Mouse (Mus musculus) lung, embryonic 15.5 days (tissue): ENCODE data around the gene Nup153. TPM values are rescaled to one million over a fixed set of nuclear protein-coding genes. Genes with fewer than 3 reads are reported as not detected.

ENCODE experiments used
- ATAC-seq: fragments of 200-750 bp; cut with Nextera tagmentation; 2 replicates; pipeline ENCODE4 v1.8.0; 2017; ENCODE audit warnings: moderate number of reproducible peaks, borderline replicate concordance; ENCODE audit not compliant: low FRiP score, low TSS enrichment; ENCODE audit errors: extremely low read depth
- H3K27ac ChIP-seq: fragments of 300-500 bp; sonication (generic); 2 replicates; pipeline ENCODE4 v1.5.1; 2015; ENCODE audit warnings: moderate library complexity, mild to moderate bottlenecking, inconsistent platforms
- H3K27me3 ChIP-seq: fragments of 300-500 bp; sonication (generic); 2 replicates; pipeline ENCODE4 v1.6.1; 2015; ENCODE audit warnings: inconsistent platforms
- H3K36me3 ChIP-seq: fragments of 300-500 bp; sonication (generic); 2 replicates; pipeline ENCODE4 v1.6.1; 2015; ENCODE audit warnings: inconsistent platforms
- H3K4me1 ChIP-seq: fragments of 300-500 bp; sonication (generic); 2 replicates; pipeline ENCODE4 v1.6.1; 2015; ENCODE audit warnings: inconsistent platforms
- H3K4me2 ChIP-seq: fragments of 300-500 bp; sonication (generic); 2 replicates; pipeline ENCODE4 v1.6.1; 2015; ENCODE audit warnings: inconsistent platforms, mild to moderate bottlenecking, moderate library complexity
- H3K4me3 ChIP-seq: fragments of 300-500 bp; sonication (generic); 2 replicates; pipeline ENCODE4 v1.5.1; 2015; ENCODE audit warnings: mild to moderate bottlenecking, inconsistent platforms
- H3K9ac ChIP-seq: fragments of 300-500 bp; sonication (generic); 2 replicates; pipeline ENCODE4 v1.6.1; 2015; ENCODE audit warnings: inconsistent platforms
- H3K9me3 ChIP-seq: fragments of 300-500 bp; sonication (generic); 2 replicates; pipeline ENCODE4 v1.6.1; 2016; ENCODE audit warnings: inconsistent platforms
- WGBS: fragments of 180-500 bp; shearing (Covaris S2); methylation state at CpG from one replicate; pipeline ENCODE4 v1.1.7; 2015; 5-methylcytosine and 5-hydroxymethylcytosine counted together
- polyA plus RNA-seq: library from polyadenylated mRNA; unstranded; fragments of >200 nt; fragmentation: Nextera tagmentation; extraction: Ambion mirVana; gene quantifications from 2 replicates; pipeline ENCODE4 v1.2.1, GENCODE M21; 2015

Nup153 gene
- polyA plus RNA-seq, 1 experiment from 2014 or later, result 25.6 TPM

DNA sequence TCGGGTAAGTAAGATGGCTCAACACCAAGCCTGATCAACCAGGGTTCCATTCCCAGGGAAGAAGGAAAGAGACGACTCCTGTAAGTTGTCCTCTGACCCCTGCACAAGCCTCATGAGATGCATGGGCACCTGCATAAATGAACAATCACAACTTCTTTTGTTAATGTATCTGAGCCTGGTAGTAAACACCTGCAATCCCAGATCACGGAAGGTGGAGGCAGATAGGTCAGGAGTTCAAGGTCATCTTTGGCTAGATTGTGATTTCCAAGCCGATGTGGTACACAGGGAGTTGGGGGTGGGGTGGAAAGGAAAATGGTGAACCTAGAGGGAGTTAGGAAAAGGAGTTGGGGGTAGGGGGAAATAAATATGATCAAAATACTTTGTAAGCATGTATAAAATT lies 94.9 kb downstream of the Nup153 start:
- WGBS, result 37% methylated on average over 4 of the region's 4 CpGs
- no peaks in the 10 kb centered on the region for H3K9me3 ChIP-seq
- ATAC-seq, result no peak
- H3K27me3 ChIP-seq, result no peaks in the 10 kb centered on the region
- no peak overlapping the region for H3K27ac ChIP-seq
- H3K4me2 ChIP-seq, result no peak overlapping the region
- H3K4me1 ChIP-seq, result no peaks in the 10 kb centered on the region
- H3K9ac ChIP-seq, result no peak overlapping the region
- H3K36me3 ChIP-seq, result no peaks in the 10 kb centered on the region
- H3K4me3 ChIP-seq, result no peak overlapping the region

Other genes starting within 250 kb of the Nup153 start
- 10.4 and 14.4 TPM in 2 replicates for gene Cap2, start 226.1 kb downstream of the Nup153 start, polyA plus RNA-seq
- 8.4 and 10.2 TPM in 2 replicates for gene Fam8a1, start 58.4 kb downstream of the Nup153 start, polyA plus RNA-seq
- 30.6 and 32.5 TPM in 2 replicates for gene Kif13a, start 201.9 kb upstream of the Nup153 start, polyA plus RNA-seq